Mouse (Mus musculus): ENCODE measurements at regions not wholly inside any gene's neighbourhood (a gene's known extent, or its start where the extent isn't known, plus 50 kb on each side); places are given as distances from the start of the nearest gene placed in this dataset.

DNA sequence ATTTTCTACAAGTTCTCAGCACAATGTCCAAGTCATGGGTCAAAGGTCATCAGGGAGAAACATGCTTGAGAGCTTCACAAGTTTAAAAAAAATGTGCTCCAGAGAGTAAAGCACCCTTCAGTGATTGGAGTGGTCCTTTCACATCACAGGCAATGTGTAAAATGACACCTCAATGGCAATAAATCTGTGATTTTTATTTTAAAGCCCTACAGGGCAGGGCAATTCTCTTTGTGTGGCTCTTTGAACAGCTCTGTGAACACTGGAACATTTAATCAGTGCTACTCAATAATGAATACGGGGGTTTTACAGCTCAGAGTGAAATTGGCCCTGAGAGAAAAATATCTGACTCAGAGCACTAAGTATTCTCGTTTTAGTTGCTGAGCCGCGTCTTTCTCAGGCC, 563.5 kb upstream of the Adam34 start:
- 82% methylated on average over 4 of the region's 4 CpGs for WGBS
- ATAC-seq (ENCODE audit: low FRiP score, low TSS enrichment) (no peak), DNase-seq (no peak)
- no peaks in the 10 kb centered on the region for H3K9me3 ChIP-seq (ENCODE audit: control insufficient read depth, low read length)
- no peak overlapping the region for H3K27ac ChIP-seq (replicated peaks; ENCODE audit: low read depth, low read length)
- H3K36me3 ChIP-seq (ENCODE audit: control insufficient read depth, insufficient read depth, low read length), result no peaks in the 10 kb centered on the region
- no peaks in the 10 kb centered on the region for H3K27me3 ChIP-seq (ENCODE audit: control insufficient read depth, insufficient read depth, low read length)
- no peak overlapping the region for H3K4me2 ChIP-seq (ENCODE audit: low read length)
- H3K9ac ChIP-seq (replicated peaks; ENCODE audit: low read length), result no peak overlapping the region
- no peaks in the 10 kb centered on the region for H3K4me1 ChIP-seq (ENCODE audit: control insufficient read depth, insufficient read depth, low read length)
- H3K4me3 ChIP-seq (replicated peaks; ENCODE audit: low read depth, low read length), result no peak overlapping the region

DNA sequence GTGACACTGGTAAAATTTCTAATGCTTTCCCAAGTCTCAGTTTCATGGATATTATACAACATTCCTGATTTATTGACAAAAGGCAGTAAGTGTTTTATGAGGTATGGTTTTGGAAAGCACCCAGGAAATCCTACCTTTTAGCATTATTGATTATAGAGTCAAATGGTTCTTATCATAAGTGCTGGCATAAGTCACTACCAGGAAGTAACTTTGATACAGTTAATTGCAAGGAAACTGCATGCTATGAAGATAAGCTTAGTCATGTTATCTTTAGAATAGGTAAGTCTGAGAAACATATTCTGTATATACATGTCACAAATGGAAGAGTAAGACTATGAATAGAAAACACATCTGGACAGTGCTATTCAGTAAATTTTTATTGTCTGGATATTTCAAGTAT, 608.4 kb upstream of the Adam34 start:
- no peaks in the 10 kb centered on the region for H3K36me3 ChIP-seq (ENCODE audit: control insufficient read depth, insufficient read depth, low read length)
- no peak for DNase-seq

DNA sequence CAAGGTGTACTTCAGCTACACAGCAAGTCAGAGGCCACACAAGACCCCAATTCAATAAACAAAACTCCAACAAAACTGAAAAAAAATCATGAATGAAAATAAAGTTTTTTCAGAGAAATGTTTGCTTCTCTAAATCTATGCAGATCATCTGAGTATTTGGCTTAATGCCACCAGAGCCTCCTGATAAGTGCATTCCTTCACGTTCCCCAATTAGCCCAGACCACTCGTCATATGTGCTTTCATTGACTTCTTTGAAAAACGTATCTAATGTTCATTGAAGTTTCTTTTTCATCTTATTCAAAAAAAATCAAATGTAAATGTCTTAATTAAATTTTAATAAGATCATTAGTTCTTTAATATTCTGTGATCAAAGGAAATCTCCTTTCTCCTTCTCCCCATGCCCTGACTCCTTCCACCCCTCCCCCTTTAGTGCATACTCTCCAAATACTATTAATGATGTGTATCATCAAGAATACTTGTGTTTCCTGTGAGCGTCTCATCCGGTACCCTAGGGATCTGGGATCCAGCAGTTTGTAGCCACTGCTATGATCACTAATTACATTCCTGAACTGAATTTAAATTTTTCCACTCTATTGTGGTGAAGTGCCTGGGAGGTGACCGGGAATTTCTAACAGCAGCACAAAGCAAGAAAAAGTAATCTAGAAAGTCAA, 600.8 kb upstream of the Fat1 start:
- Histone ChIP-seq H3K9me3 (ENCODE audit: control insufficient read depth, low read length) (no peaks in the 10 kb centered on the region), H3K27ac (replicated peaks; ENCODE audit: low read depth, low read length) (no peak overlapping the region), H3K9ac (replicated peaks; ENCODE audit: low read length) (no peak overlapping the region), H3K27me3 (ENCODE audit: control insufficient read depth, insufficient read depth, low read length) (no peaks in the 10 kb centered on the region), H3K36me3 (ENCODE audit: control insufficient read depth, insufficient read depth, low read length) (no peaks in the 10 kb centered on the region), H3K4me2 (ENCODE audit: low read length) (no peak overlapping the region), H3K4me1 (ENCODE audit: control insufficient read depth, insufficient read depth, low read length) (no peaks in the 10 kb centered on the region), H3K4me3 (replicated peaks; ENCODE audit: low read depth, low read length) (no peak overlapping the region)
- DNase-seq (peak; percentile 73), ATAC-seq (ENCODE audit: low FRiP score, low TSS enrichment) (peak; percentile 78)
- 58% methylated on average over 6 of the region's 6 CpGs for WGBS

More for the DNA sequence above, 608.4 kb upstream of the Adam34 start:
- H3K27ac ChIP-seq (replicated peaks; ENCODE audit: low read depth, low read length), result no peak overlapping the region
- no peak overlapping the region for H3K4me2 ChIP-seq (ENCODE audit: low read length)
- H3K4me3 ChIP-seq (replicated peaks; ENCODE audit: low read depth, low read length), result no peak overlapping the region
- no peaks in the 10 kb centered on the region for H3K27me3 ChIP-seq (ENCODE audit: control insufficient read depth, insufficient read depth, low read length)
- no peaks in the 10 kb centered on the region for H3K9me3 ChIP-seq (ENCODE audit: control insufficient read depth, low read length)
- no peak for ATAC-seq (ENCODE audit: low FRiP score, low TSS enrichment)
- H3K9ac ChIP-seq (replicated peaks; ENCODE audit: low read length), result no peak overlapping the region
- no peaks in the 10 kb centered on the region for H3K4me1 ChIP-seq (ENCODE audit: control insufficient read depth, insufficient read depth, low read length)

DNA sequence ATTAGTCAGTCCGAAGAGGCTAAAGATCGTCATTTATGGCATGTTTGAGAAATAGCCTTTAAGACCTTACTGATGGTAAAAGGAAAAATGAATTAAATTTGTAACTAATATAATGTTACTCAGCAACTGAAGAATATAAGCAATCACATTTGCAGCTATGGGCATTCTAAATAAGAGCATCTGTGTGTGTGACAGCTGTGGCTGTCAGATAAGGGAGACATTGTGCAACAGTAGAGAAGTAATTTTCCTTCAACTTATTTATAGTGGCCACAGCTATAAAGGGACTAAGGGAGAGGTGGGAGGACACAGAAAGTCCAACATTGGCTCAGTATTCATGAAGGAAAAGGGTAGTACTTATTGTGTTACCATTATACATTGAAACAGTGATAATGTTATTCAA, 591.8 kb upstream of the Fat1 start:
- WGBS, result 92% methylated on average over 2 of the region's 2 CpGs
- no peaks in the 10 kb centered on the region for H3K27me3 ChIP-seq (ENCODE audit: control insufficient read depth, insufficient read depth, low read length)
- H3K4me2 ChIP-seq (ENCODE audit: low read length), result no peak overlapping the region
- no peaks in the 10 kb centered on the region for H3K9me3 ChIP-seq (ENCODE audit: control insufficient read depth, low read length)
- no peak overlapping the region for H3K27ac ChIP-seq (replicated peaks; ENCODE audit: low read depth, low read length)
- ATAC-seq (ENCODE audit: low FRiP score, low TSS enrichment) (no peak), DNase-seq (peak; percentile 7)
- no peaks in the 10 kb centered on the region for H3K36me3 ChIP-seq (ENCODE audit: control insufficient read depth, insufficient read depth, low read length)
- no peak overlapping the region for H3K4me3 ChIP-seq (replicated peaks; ENCODE audit: low read depth, low read length)
- H3K4me1 ChIP-seq (ENCODE audit: control insufficient read depth, insufficient read depth, low read length), result no peaks in the 10 kb centered on the region
- H3K9ac ChIP-seq (replicated peaks; ENCODE audit: low read length), result no peak overlapping the region

DNA sequence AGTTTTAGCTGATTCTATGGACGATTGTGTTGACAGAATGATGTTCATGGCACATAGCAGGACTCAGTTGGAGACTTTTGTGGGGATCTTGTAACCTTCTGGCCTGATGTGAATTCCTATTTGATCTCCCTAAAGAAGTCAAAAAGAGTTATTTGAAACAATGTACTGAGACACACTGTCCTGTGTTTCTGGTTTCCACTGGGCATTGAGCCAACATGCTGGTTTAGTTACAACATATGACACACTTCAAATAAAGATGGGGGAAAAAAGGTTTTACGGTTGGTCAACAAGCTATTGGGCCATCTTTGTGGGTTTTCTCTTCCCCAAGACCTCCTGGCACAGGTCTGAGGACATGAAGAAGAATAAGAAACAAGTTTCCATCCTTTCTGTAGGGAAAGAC, 591.3 kb upstream of the Fat1 start:
- Histone ChIP-seq H3K9ac (replicated peaks; ENCODE audit: low read length) (no peak overlapping the region), H3K27ac (replicated peaks; ENCODE audit: low read depth, low read length) (no peak overlapping the region), H3K4me3 (replicated peaks; ENCODE audit: low read depth, low read length) (no peak overlapping the region), H3K4me2 (ENCODE audit: low read length) (no peak overlapping the region), H3K9me3 (ENCODE audit: control insufficient read depth, low read length) (no peaks in the 10 kb centered on the region), H3K27me3 (ENCODE audit: control insufficient read depth, insufficient read depth, low read length) (no peaks in the 10 kb centered on the region), H3K36me3 (ENCODE audit: control insufficient read depth, insufficient read depth, low read length) (no peaks in the 10 kb centered on the region), H3K4me1 (ENCODE audit: control insufficient read depth, insufficient read depth, low read length) (no peaks in the 10 kb centered on the region)
- no peak for ATAC-seq (ENCODE audit: low FRiP score, low TSS enrichment)
- 47% methylated on average over 2 of the region's 2 CpGs for WGBS
- DNase-seq, result peak; percentile 23

DNA sequence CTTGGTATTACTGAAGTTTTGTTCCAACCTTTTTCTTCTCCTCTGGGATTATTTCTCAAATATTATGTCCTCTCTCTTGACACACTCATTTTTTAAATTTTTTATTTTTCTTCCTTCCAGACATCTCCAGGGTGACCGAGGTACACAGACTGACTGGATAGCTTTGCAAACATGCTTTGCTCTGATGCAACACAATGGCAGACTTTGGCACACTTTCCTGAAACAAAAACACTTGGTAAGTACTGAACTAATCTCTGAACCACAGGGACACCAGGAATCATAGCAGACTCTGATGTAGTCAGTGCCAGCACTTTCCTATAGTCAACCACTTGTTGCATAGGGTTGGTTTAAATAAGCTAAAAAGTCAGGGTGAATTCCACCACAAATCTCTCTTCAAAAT, 587.8 kb upstream of the Fat1 start:
- Histone ChIP-seq H3K4me3 (replicated peaks; ENCODE audit: low read depth, low read length) (no peak overlapping the region), H3K9me3 (ENCODE audit: control insufficient read depth, low read length) (no peaks in the 10 kb centered on the region), H3K4me2 (ENCODE audit: low read length) (no peak overlapping the region), H3K4me1 (ENCODE audit: control insufficient read depth, insufficient read depth, low read length) (no peaks in the 10 kb centered on the region), H3K27ac (replicated peaks; ENCODE audit: low read depth, low read length) (no peak overlapping the region), H3K36me3 (ENCODE audit: control insufficient read depth, insufficient read depth, low read length) (no peaks in the 10 kb centered on the region), H3K27me3 (ENCODE audit: control insufficient read depth, insufficient read depth, low read length) (no peaks in the 10 kb centered on the region), H3K9ac (replicated peaks; ENCODE audit: low read length) (no peak overlapping the region)
- ATAC-seq (ENCODE audit: low FRiP score, low TSS enrichment), result no peak
- 78% methylated on average over 1 of the region's 1 CpGs for WGBS
- DNase-seq, result no peak

DNA sequence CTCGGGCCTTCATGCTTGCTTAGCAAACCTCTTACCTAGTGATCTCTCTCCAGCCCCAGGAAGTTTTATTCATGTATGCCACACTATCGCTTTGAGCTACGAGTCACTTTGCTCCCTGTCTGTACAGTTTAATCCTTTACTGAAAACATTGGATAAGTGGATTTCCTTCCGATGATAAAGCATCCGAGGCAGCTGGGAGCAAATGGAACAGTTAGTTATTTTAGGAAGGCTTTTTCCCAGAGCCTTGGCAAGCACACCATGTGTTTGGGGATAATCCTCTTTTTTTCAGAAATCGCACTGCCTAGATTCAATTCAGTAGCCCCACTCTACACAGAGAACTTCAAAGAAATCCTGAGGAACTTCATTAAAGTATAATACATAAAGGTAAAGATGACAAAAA, 561.3 kb upstream of the Fat1 start:
- DNase-seq, result peak; percentile 53
- Histone ChIP-seq H3K36me3 (ENCODE audit: control insufficient read depth, insufficient read depth, low read length) (no peaks in the 10 kb centered on the region), H3K27ac (replicated peaks; ENCODE audit: low read depth, low read length) (no peak overlapping the region), H3K27me3 (ENCODE audit: control insufficient read depth, insufficient read depth, low read length) (no peaks in the 10 kb centered on the region), H3K4me2 (ENCODE audit: low read length) (no peak overlapping the region), H3K4me1 (ENCODE audit: control insufficient read depth, insufficient read depth, low read length) (no peaks in the 10 kb centered on the region), H3K4me3 (replicated peaks; ENCODE audit: low read depth, low read length) (no peak overlapping the region), H3K9me3 (ENCODE audit: control insufficient read depth, low read length) (no peaks in the 10 kb centered on the region), H3K9ac (replicated peaks; ENCODE audit: low read length) (no peak overlapping the region)
- no peak for ATAC-seq (ENCODE audit: low FRiP score, low TSS enrichment)
- WGBS, result 22% methylated on average over 6 of the region's 6 CpGs

DNA sequence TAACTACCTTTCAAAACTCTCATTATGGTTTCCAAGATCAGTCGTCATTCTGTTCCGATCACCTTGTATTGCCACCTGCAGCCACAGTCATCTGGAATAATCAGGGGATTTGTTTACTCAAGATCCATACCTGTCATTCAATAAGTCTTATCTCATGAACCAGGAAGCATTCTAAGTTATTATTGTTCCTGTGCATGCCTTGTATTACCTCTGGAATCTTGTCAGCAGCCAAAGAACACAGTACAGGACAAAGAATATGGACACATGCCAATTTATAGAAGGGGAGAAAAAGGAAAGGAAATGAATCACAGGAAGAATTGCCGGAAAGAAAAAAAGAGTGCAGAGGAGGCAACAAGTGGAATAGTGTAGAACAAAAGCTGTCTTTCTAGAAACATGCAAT, 557.5 kb upstream of the Fat1 start:
- Histone ChIP-seq H3K27ac (replicated peaks; ENCODE audit: low read depth, low read length) (no peak overlapping the region), H3K9ac (replicated peaks; ENCODE audit: low read length) (no peak overlapping the region), H3K27me3 (ENCODE audit: control insufficient read depth, insufficient read depth, low read length) (no peaks in the 10 kb centered on the region), H3K9me3 (ENCODE audit: control insufficient read depth, low read length) (no peaks in the 10 kb centered on the region), H3K4me3 (replicated peaks; ENCODE audit: low read depth, low read length) (no peak overlapping the region), H3K4me2 (ENCODE audit: low read length) (no peak overlapping the region), H3K36me3 (ENCODE audit: control insufficient read depth, insufficient read depth, low read length) (no peaks in the 10 kb centered on the region), H3K4me1 (ENCODE audit: control insufficient read depth, insufficient read depth, low read length) (no peaks in the 10 kb centered on the region)
- DNase-seq (no peak), ATAC-seq (ENCODE audit: low FRiP score, low TSS enrichment) (no peak)
- WGBS, result 70% methylated on average over 3 of the region's 3 CpGs

DNA sequence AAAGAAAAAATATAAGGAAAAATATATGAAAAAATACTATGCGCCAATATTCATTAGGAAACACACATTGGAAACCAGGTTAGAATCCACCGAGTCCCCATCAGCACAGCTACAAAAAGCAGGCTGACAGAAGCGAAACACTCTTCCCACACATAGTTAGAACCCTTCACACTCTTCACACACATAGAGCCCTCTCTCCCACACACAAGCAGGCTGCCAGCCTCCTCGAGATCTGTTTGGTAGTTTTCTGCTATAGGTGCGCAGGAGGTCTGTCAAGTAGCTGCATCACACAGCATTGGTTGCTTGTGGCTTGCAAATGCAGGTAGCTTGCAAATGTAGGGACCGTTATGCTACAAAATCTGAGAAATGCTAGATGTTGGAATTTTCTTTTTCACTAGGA, 526.8 kb upstream of the Fat1 start:
- no peak overlapping the region for H3K4me2 ChIP-seq (ENCODE audit: low read length)
- WGBS, result 98% methylated on average over 6 of the region's 6 CpGs

More for the DNA sequence above, 526.8 kb upstream of the Fat1 start:
- no peaks in the 10 kb centered on the region for H3K36me3 ChIP-seq (ENCODE audit: control insufficient read depth, insufficient read depth, low read length)
- no peak overlapping the region for H3K4me3 ChIP-seq (replicated peaks; ENCODE audit: low read depth, low read length)
- DNase-seq, result no peak
- no peak for ATAC-seq (ENCODE audit: low FRiP score, low TSS enrichment)
- H3K4me1 ChIP-seq (ENCODE audit: control insufficient read depth, insufficient read depth, low read length), result no peaks in the 10 kb centered on the region
- no peaks in the 10 kb centered on the region for H3K27me3 ChIP-seq (ENCODE audit: control insufficient read depth, insufficient read depth, low read length)
- peaks cover 11% of the 10 kb centered on the region; the same call in 1 of the 2 replicates for H3K9me3 ChIP-seq (ENCODE audit: control insufficient read depth, low read length)
- no peak overlapping the region for H3K27ac ChIP-seq (replicated peaks; ENCODE audit: low read depth, low read length)
- no peak overlapping the region for H3K9ac ChIP-seq (replicated peaks; ENCODE audit: low read length)
